Mouse (Mus musculus) large intestine, adult 2 months (tissue): ENCODE measurements around the gene Glis2. TPM values are rescaled to one million over a fixed set of nuclear protein-coding genes. Genes with fewer than 3 reads are reported as not detected.

Experiments
- DNase-seq: peaks from one replicate; pipeline ENCODE4 v3.0.0-alpha.2; 2012; ENCODE audit warnings: low read depth, low spot score
- WGBS: fragments of 180-500 bp; shearing (Covaris S2); methylation state at CpG from one replicate; pipeline ENCODE4 v1.1.7; 2018; 5-methylcytosine and 5-hydroxymethylcytosine counted together
- polyA plus RNA-seq: library from polyadenylated mRNA; depleted of rRNA; stranded (reverse); fragments of >200 nt; gene quantifications from 2 replicates; pipeline ENCODE4 v1.2.3, GENCODE M21; 2012; rRNA removed

Glis2 gene
- polyA plus RNA-seq, 1 experiment = 8.1 TPM

DNA sequence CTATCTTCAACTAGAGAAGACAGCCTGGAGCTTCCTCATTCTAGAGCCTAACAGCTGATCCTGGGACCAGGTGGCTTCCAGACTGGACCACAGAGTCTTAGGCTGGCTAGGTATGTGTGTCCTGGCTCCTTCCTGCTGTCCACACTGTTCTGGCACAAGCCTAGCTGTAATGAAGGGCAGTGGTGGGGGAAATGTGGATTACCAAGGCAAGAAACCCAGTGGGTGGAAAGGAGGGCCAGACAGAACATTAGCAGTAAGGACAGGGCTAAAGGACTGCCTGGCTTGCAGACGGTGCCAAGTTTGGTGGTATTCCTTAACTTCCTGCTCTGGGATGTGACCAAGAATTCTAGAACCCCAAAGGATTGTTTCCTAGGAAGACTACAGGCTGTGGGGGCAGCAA is 56.6 kb downstream of the Glis2 start:
- 80% methylated on average over 1 of the region's 1 CpGs for WGBS
- no peak for DNase-seq

DNA sequence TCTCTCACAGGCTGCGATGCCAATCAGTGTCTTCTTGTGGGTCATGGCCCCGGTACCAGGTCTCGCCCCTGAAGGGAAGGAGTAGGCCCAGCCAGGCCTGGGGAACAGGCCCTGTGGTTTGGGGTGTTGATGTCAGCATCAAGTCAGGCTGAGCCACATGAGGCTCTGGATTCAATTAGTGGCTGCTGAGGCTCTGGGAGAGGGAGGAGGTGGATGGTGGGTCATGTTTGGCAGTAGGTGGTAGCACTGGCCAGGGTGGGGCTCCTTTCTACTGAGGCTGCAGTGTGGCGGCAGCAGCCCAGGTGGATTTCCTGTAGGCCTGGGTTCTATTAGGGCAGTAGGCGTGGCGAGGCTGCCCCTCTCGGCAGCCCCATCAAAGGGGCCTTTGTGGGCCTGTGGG is 57.1 kb downstream of the Glis2 start:
- DNase-seq = no peak
- 83% methylated on average over 7 of the region's 7 CpGs for WGBS

DNA sequence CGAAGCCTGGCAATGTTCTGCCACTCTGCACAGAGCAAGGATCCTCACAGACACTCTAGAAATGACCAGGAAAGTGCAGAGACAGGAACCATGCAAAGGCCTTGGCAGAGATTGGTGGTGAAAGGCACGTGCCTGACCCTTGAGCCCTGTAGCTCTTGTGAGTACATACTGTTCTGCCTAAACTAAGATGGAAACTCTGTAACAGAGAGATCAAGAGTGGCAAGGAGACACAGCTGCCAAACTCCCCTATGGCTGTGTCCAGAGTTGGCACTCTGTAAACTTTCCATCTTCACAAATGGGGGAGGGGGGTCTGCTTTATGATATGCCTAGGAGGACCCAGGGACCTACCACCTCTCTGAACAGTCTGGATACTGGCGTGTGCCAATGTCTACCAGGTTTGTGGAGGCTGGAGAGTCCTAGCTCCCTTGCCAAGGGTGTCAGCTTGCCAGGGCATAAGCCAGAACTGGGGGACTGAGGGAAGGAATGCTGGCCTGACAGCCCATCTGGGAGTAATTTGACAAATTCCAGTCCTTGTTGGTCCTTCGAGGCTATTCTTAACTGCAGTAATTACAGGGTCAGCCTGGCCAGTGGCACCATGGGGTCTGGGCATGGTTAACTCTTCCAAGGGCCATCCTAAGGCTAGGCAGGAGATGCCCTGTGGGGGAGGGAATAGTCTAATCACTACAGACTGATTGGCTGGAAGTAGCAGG is 58.3 kb downstream of the Glis2 start:
- WGBS = 70% methylated on average over 4 of the region's 4 CpGs
- no peak for DNase-seq

DNA sequence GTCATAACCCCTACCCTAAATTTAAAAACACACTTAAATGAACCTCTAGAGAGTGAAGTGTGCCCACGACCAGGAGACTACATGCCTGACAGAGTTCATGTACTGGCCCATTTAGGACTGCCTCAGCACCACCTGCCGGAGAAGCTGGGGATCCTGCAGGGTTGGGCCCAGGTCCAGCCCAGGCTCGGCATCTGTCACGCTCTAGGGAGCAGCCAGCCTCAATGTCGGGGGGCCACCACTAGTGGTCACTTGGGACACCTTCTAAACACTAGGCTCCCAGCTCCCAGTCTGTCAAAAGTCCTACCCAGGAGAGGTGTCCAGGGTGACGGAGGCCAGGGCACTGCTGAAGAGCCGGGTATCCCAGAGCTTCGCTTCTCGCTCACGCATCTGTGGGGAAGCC is 60.2 kb downstream of the Glis2 start:
- WGBS = 85% methylated on average over 10 of the region's 10 CpGs
- no peak for DNase-seq

GRCm38 (mm10) chr16:4655251-4655734 is 60.8 kb downstream of the Glis2 start:
- no peak for DNase-seq
- 43% methylated on average over 4 of the region's 4 CpGs for WGBS

- 64% methylated on average over 11 of the region's 11 CpGs for WGBS
- DNase-seq = no peak
Measured at GRCm38 (mm10) chr16:4655764-4656570, 61.5 kb downstream of the Glis2 start.

- no peak for DNase-seq
- WGBS = 83% methylated on average over 9 of the region's 9 CpGs
Measured at GRCm38 (mm10) chr16:4656571-4657081, 62.1 kb downstream of the Glis2 start.

DNA sequence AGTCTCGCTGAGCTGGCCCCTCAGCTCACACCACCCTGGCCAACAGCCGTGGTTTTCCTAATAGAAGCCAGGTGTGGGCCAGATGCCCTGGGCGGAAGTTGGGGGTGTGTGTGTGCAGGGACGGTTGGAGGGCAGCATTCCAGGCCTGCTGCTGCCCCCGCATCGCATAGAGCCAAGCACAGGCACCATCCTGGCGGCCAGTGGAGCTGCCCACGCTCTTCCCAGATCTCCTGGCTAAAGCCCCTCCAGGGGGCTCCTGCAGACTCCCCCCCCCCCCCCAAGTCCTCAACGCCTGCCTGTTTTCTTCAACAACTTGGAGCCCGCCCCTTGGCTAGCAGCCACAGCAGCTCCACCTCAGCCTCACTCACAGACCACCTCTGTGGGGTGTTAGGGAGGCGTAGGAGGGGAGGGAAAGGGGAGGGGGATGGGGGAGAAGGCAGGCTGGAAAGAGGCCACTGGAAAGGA is 64.3 kb downstream of the Glis2 start:
- DNase-seq = no peak
- WGBS = 74% methylated on average over 11 of the region's 11 CpGs

GRCm38 (mm10) chr16:4659326-4659725 is 64.8 kb downstream of the Glis2 start:
- no peak for DNase-seq
- 67% methylated on average over 2 of the region's 2 CpGs for WGBS

- 84% methylated on average over 2 of the region's 2 CpGs for WGBS
- no peak for DNase-seq
Measured at GRCm38 (mm10) chr16:4661605-4662004, 67.1 kb downstream of the Glis2 start.

- 86% methylated on average over 2 of the region's 2 CpGs for WGBS
- no peak for DNase-seq
Measured at GRCm38 (mm10) chr16:4663806-4664205, 69.3 kb downstream of the Glis2 start.

- 88% methylated on average over 2 of the region's 2 CpGs for WGBS
- DNase-seq = no peak
Measured at GRCm38 (mm10) chr16:4665726-4666125, 71.2 kb downstream of the Glis2 start.

DNA sequence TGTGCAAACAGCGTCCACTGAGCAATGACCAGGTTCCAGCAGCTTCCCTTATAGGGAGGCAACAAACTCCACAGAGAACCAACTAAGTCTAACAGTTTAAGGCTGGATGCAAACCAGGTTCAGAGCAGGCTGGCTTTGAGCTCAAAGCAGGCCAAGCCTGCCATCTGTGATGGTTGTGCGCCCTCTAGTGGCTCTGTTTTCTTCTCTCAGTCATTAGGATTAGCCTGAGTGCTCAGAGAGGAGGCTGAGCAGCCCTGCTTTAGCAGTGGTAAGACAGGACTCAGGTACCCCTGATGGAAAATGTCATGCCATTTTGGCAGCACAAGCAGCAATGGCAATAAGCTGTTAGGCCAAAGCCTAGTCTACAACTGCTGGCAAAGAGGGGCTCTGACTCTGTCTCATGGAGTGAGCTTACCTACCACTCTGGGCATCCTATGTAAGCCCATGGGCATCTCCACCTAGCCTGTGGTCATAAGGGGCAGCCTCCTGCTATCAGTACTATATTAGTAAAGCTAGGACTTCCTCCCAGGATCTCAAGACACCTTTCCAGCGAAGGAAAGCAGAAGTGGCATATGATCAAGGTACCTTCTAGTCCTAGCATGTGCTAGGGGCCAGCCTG is 72.8 kb downstream of the Glis2 start:
- WGBS = 37% methylated on average over 3 of the region's 3 CpGs
- DNase-seq = peak; percentile 72

GRCm38 (mm10) chr16:4670317-4670716 is 75.8 kb downstream of the Glis2 start:
- 72% methylated on average over 5 of the region's 5 CpGs for WGBS
- DNase-seq = no peak

DNA sequence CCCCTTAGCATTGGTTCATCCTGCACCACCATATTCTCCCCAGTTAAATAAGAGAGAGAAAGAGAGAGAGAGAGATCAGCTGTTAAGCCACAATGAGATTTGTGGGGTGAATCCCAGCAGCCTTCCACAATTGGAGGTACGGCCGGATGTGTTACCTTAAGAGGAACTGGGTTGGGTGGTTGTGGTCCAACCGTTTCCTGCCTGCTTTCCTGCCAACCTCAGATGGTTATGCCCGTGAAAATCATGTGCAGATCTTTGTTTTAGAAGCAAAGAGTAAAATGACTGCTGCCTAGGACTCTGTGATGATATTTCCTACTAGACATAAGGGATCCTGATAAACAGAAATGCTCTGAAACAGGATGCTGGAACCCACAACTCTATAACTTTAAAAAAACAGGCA is 79.6 kb downstream of the Glis2 start:
- no peak for DNase-seq
- 74% methylated on average over 4 of the region's 4 CpGs for WGBS

Other genes with a start within 250 kb of the Glis2 start
- 5.5 and 12.5 TPM in 2 replicates for gene Adcy9, start 174.2 kb upstream of the Glis2 start, polyA plus RNA-seq
- gene Srl, start 52.9 kb upstream of the Glis2 start, polyA plus RNA-seq = 2.9 and 3.3 TPM in 2 replicates
- gene Tfap4, start 34.9 kb upstream of the Glis2 start, polyA plus RNA-seq = 11.1 and 13.2 TPM in 2 replicates
- gene Pam16, start 30.3 kb downstream of the Glis2 start, polyA plus RNA-seq = 12.2 and 16.5 TPM in 2 replicates
- 5.3 and 5.5 TPM in 2 replicates for gene Vasn, start 45.2 kb downstream of the Glis2 start, polyA plus RNA-seq
- gene Dnaja3, start 45.3 kb downstream of the Glis2 start, polyA plus RNA-seq = 31.3 and 35.5 TPM in 2 replicates
- 42.9 and 73.6 TPM in 2 replicates for gene Coro7, start 85.1 kb downstream of the Glis2 start, polyA plus RNA-seq
- gene Nmral1, start 124.6 kb downstream of the Glis2 start, polyA plus RNA-seq = 8.0 and 12.7 TPM in 2 replicates
- 27.8 and 34.5 TPM in 2 replicates for gene Hmox2, start 131.6 kb downstream of the Glis2 start, polyA plus RNA-seq
- 29.6 and 56.2 TPM in 2 replicates for gene Cdip1, start 195.6 kb downstream of the Glis2 start, polyA plus RNA-seq
- gene 4930562C15Rik, start 240.7 kb downstream of the Glis2 start, polyA plus RNA-seq = not detected in 2 replicates